Mouse (Mus musculus) midbrain, embryonic 11.5 days (tissue): Measurements from ENCODE around the gene Znrf3. TPM values are rescaled to one million over a fixed set of nuclear protein-coding genes. Genes with fewer than 3 reads are reported as not detected.
A peak's percentile ranks its signal among the peaks of the same experiment; 100 is the strongest.

Experiments used
- ATAC-seq: fragments of 200-750 bp; cut with Nextera tagmentation; 2 replicates; pipeline ENCODE4 v1.8.0; 2017; ENCODE audit warnings: moderate TSS enrichment, moderate library complexity; ENCODE audit not compliant: low FRiP score
- DNase-seq: peaks from one replicate; pipeline ENCODE4 v3.0.0; 2015; ENCODE audit warnings: low spot score; ENCODE audit errors: missing footprints
- H3K27ac ChIP-seq: fragments of 300-500 bp; sonication (generic); 2 replicates; pipeline ENCODE4 v1.5.1; 2014; ENCODE audit warnings: low read depth, low read length
- H3K27me3 ChIP-seq: fragments of 300-500 bp; sonication (generic); 2 replicates; pipeline ENCODE4 v1.6.1; 2014; ENCODE audit warnings: mild to moderate bottlenecking, low read length, moderate library complexity, mixed read lengths; ENCODE audit not compliant: control insufficient read depth, insufficient read depth
- H3K36me3 ChIP-seq: fragments of 300-500 bp; sonication (generic); 2 replicates; pipeline ENCODE4 v1.6.1; 2014; ENCODE audit warnings: mild to moderate bottlenecking, low read length, moderate library complexity, mixed read lengths; ENCODE audit not compliant: control insufficient read depth, insufficient read depth
- H3K4me1 ChIP-seq: fragments of 300-500 bp; sonication (generic); 2 replicates; pipeline ENCODE4 v1.6.1; 2014; ENCODE audit warnings: low read length; ENCODE audit not compliant: control insufficient read depth, insufficient read depth
- H3K4me2 ChIP-seq: fragments of 300-500 bp; sonication (generic); 2 replicates; pipeline ENCODE4 v1.6.1; 2014; ENCODE audit warnings: mild to moderate bottlenecking, moderate library complexity
- H3K4me3 ChIP-seq: fragments of 300-500 bp; sonication (generic); 2 replicates; pipeline ENCODE4 v1.5.1; 2014; ENCODE audit warnings: low read depth, low read length
- H3K9ac ChIP-seq: fragments of 300-500 bp; sonication (generic); 2 replicates; pipeline ENCODE4 v1.6.1; 2014; ENCODE audit warnings: low read length
- H3K9me3 ChIP-seq: fragments of 300-500 bp; sonication (generic); 2 replicates; pipeline ENCODE4 v1.6.1; 2016; ENCODE audit warnings: low read length; ENCODE audit not compliant: control insufficient read depth
- WGBS: fragments of 180-500 bp; shearing (Covaris S2); extraction: QIAGEN DNeasy Blood & Tissue Kit; methylation state at CpG from one replicate; pipeline ENCODE4 v1.1.7; 2014; 5-methylcytosine and 5-hydroxymethylcytosine counted together
- polyA plus RNA-seq: library from polyadenylated mRNA; unstranded; fragments of >200 nt; fragmentation: Nextera tagmentation; extraction: Ambion mirVana; gene quantifications from 2 replicates; pipeline ENCODE4 v1.2.1, GENCODE M21; 2014

Znrf3 gene
- polyA plus RNA-seq, 1 experiment from 2014 or later: 10.4 TPM

- Histone ChIP-seq H3K27me3 (no peaks in the 10 kb centered on the region), H3K4me1 (peaks cover 2% of the 10 kb centered on the region; the same call in 1 of the 2 replicates), H3K36me3 (peaks cover 14% of the 10 kb centered on the region), H3K9ac (no peak overlapping the region), H3K27ac (no peak overlapping the region), H3K9me3 (no peaks in the 10 kb centered on the region), H3K4me3 (no peak overlapping the region), H3K4me2 (no peak overlapping the region)
- WGBS: 76% methylated on average over 5 of the region's 5 CpGs
- DNase-seq (no peak), ATAC-seq (no peak)
Measured at GRCm38 (mm10) chr11:5277307-5277971, 167.2 kb downstream of the Znrf3 start.

- 86% methylated on average over 4 of the region's 4 CpGs for WGBS
- ATAC-seq: no peak
- peak; percentile 75 for DNase-seq
- Histone ChIP-seq H3K4me2 (no peak overlapping the region), H3K36me3 (0 out of 2 replicates have a peak, but pooled peaks cover 3% of the 10 kb centered on the region), H3K9me3 (no peaks in the 10 kb centered on the region), H3K27ac (no peak overlapping the region), H3K4me3 (no peak overlapping the region), H3K9ac (no peak overlapping the region), H3K4me1 (peaks cover 3% of the 10 kb centered on the region; the same call in 1 of the 2 replicates), H3K27me3 (no peaks in the 10 kb centered on the region)
Measured at GRCm38 (mm10) chr11:5275216-5275615, 169.4 kb downstream of the Znrf3 start.

- Histone ChIP-seq H3K9ac (no peak overlapping the region), H3K9me3 (no peaks in the 10 kb centered on the region), H3K4me1 (peaks cover 3% of the 10 kb centered on the region; the same call in 1 of the 2 replicates), H3K27ac (no peak overlapping the region), H3K4me2 (no peak overlapping the region), H3K4me3 (no peak overlapping the region), H3K36me3 (no peaks in the 10 kb centered on the region), H3K27me3 (no peaks in the 10 kb centered on the region)
- DNase-seq (no peak), ATAC-seq (no peak)
- 73% methylated on average over 8 of the region's 9 CpGs for WGBS
Measured at GRCm38 (mm10) chr11:5272536-5273234, 172.0 kb downstream of the Znrf3 start.

DNA sequence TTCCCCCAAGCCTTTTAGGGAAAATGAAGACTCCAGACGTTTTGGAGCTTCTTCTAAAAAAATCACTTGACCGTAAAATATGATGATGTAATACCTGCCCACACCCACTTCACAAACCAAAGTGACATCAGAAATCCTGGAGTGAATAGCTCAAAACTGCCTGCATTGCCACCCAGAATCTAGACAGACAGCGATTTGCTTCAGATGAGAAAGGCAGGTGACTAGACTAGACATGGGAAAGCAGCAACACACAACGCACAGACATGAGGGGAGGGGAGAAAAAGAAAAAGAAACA lies 172.6 kb downstream of the Znrf3 start:
- no peak overlapping the region for H3K4me2 ChIP-seq
- H3K27ac ChIP-seq: no peak overlapping the region
- peaks cover 3% of the 10 kb centered on the region; the same call in 1 of the 2 replicates for H3K4me1 ChIP-seq
- H3K36me3 ChIP-seq: no peaks in the 10 kb centered on the region
- WGBS: 80% methylated on average over 4 of the region's 4 CpGs
- no peaks in the 10 kb centered on the region for H3K9me3 ChIP-seq
- H3K9ac ChIP-seq: no peak overlapping the region
- no peak overlapping the region for H3K4me3 ChIP-seq
- H3K27me3 ChIP-seq: no peaks in the 10 kb centered on the region
- no peak for DNase-seq
- no peak for ATAC-seq

DNA sequence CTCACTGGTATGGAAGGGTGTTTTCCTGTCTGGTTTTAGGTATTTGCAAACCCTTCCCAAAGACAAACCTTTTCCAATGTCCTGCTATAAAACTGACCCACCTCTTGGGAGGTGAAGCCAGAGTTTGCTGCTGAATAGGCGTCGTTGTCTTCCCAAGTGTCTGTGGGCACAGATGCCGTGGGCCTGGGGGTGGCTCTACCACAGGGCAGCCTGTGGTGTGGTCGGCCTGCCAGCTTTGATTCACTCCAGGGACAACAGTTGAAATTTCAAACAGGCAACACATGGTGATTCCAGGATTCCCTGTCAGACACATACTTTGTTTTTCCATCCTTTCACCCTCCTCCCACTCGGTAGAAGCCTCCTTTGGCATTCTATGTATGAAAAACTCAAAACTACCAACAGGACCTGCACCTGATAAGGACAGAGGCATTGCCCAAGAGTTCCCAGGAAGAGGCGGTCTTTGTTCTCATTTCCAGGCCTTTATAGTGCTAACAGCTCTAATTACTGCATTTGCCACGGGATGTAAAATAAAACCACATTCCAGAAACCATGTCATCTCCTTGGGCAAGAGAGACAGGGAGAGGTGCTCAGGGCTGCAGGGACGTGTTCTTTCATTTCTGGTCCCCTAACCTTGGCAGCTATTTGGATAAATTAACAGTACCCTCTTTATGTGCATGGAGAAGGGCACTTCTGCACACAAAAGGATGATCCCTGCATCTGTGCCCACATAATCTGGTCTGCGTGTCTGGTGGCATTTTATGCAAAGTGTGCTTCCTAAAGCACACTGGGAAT lies 173.2 kb downstream of the Znrf3 start:
- no peaks in the 10 kb centered on the region for H3K36me3 ChIP-seq
- H3K4me3 ChIP-seq: no peak overlapping the region
- H3K27ac ChIP-seq: no peak overlapping the region
- H3K27me3 ChIP-seq: no peaks in the 10 kb centered on the region
- DNase-seq: no peak
- H3K4me2 ChIP-seq: no peak overlapping the region
- 78% methylated on average over 9 of the region's 9 CpGs for WGBS
- no peak overlapping the region for H3K9ac ChIP-seq
- ATAC-seq: no peak
- peaks cover 3% of the 10 kb centered on the region; the same call in 1 of the 2 replicates for H3K4me1 ChIP-seq
- H3K9me3 ChIP-seq: no peaks in the 10 kb centered on the region

GRCm38 (mm10) chr11:5269846-5270461 lies 174.7 kb downstream of the Znrf3 start:
- H3K4me3 ChIP-seq: no peak overlapping the region
- H3K27ac ChIP-seq: no peak overlapping the region
- ATAC-seq (no peak), DNase-seq (no peak)
- no peaks in the 10 kb centered on the region for H3K27me3 ChIP-seq
- H3K9me3 ChIP-seq: no peaks in the 10 kb centered on the region
- peaks cover 3% of the 10 kb centered on the region; the same call in 1 of the 2 replicates for H3K4me1 ChIP-seq
- H3K9ac ChIP-seq: no peak overlapping the region
- no peaks in the 10 kb centered on the region for H3K36me3 ChIP-seq
- WGBS: 87% methylated on average over 8 of the region's 8 CpGs
- H3K4me2 ChIP-seq: no peak overlapping the region

DNA sequence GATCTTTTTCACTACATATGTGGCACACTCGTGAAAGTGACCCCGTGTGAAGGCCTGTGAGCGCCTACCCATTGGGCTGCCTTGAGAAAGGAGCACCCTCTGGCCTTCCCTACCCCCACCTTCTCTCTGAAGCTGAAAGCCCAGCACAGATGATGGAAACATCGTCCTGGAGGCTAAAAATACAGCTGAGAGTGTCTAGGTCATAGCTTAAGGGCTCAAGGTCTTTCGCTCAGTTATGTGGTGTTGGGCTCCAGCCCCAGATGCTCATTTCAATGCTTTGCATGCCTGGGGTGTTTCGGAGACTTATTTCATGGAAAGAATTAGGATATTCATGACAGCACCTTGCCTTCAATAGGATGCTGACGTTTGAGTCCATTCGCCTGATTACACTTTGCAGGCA lies 178.9 kb downstream of the Znrf3 start:
- Histone ChIP-seq H3K36me3 (no peaks in the 10 kb centered on the region), H3K4me3 (no peak overlapping the region), H3K4me1 (no peaks in the 10 kb centered on the region), H3K27ac (no peak overlapping the region), H3K9me3 (no peaks in the 10 kb centered on the region), H3K27me3 (no peaks in the 10 kb centered on the region; the same call in 1 of the 2 replicates), H3K9ac (no peak overlapping the region), H3K4me2 (no peak overlapping the region)
- WGBS: 87% methylated on average over 8 of the region's 8 CpGs
- DNase-seq (no peak), ATAC-seq (no peak)

DNA sequence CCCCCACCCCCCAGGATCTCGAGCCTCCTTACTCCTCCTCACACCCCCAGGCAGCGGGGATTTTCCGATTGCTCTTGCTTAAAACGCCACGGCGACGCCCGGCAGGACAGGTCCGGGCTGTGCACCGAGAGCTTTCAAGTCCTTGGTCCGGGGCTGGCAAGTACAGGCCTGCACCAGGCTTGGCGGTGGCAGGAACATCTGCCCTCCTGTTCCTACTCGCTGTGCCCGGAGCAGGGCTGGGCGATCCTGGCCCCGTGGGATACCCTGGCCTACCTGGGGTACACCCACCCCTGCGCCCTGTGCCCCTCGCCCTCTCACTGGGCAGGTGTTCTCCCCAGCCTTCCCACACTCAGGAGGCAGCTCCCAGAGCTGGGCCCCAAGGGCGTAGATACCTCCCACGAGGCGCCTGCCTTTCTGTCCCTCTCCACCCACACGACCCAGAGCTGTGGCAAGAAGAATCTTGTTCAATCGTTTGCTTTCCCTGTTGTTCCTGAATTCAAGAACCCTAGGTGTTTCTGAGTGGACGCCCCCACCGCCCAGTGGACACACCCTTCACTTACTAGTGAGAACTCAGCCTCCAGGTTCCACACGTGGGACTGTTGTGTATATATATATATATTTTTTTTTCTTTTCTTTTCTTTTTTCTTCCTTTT lies 181.4 kb downstream of the Znrf3 start:
- Histone ChIP-seq H3K9me3 (no peaks in the 10 kb centered on the region), H3K36me3 (no peaks in the 10 kb centered on the region), H3K27me3 (peaks cover 3% of the 10 kb centered on the region; the same call in 1 of the 2 replicates), H3K4me3 (no peak overlapping the region), H3K4me2 (no peak overlapping the region), H3K27ac (no peak overlapping the region), H3K9ac (no peak overlapping the region), H3K4me1 (peaks cover 2% of the 10 kb centered on the region; the same call in 1 of the 2 replicates)
- ATAC-seq (no peak), DNase-seq (no peak)
- WGBS: 56% methylated on average over 26 of the region's 26 CpGs
